Mouse (Mus musculus) MEL (cell line): ENCODE data around the gene St6galnac4. TPM values are rescaled to one million over a fixed set of nuclear protein-coding genes. Genes with fewer than 3 reads are reported as not detected.

ENCODE experiments used
- DNase-seq: peaks from one replicate; pipeline ENCODE4 v3.0.0; 2011; ENCODE audit warnings: low read depth, low spot score
- H3K27ac ChIP-seq: 2 replicates; pipeline ENCODE4 v1.5.1; 2012; ENCODE audit warnings: low read depth, mild to moderate bottlenecking, control low read depth, low read length, moderate library complexity; ENCODE audit not compliant: control insufficient read depth
- H3K27me3 ChIP-seq, 2 experiments: fragments of 150-350 bp in 1 of 2; sonication (generic) in 1 of 2; 2 replicates each; pipeline ENCODE4 v1.6.1; 2012; ENCODE audit warnings: low read length in 2 of 2, mild to moderate bottlenecking in 2 of 2, improper control_type of control experiment in 1 of 2, moderate library complexity in 1 of 2; ENCODE audit not compliant: insufficient read depth in 2 of 2, control insufficient read depth in 1 of 2
- H3K36me3 ChIP-seq, 2 experiments: 2 replicates each; pipeline ENCODE4 v1.6.1; 2012 to 2014; ENCODE audit warnings: low read length in 2 of 2, improper control_type of control experiment in 1 of 2, inconsistent platforms in 1 of 2, mild to moderate bottlenecking in 1 of 2; ENCODE audit not compliant: insufficient read depth in 2 of 2, control insufficient read depth in 1 of 2
- H3K4me1 ChIP-seq, 2 experiments: fragments of 150-350 bp in 1 of 2; sonication (generic) in 1 of 2; 2 replicates each; pipeline ENCODE4 v1.6.1; 2012; ENCODE audit warnings: low read length in 2 of 2, improper control_type of control experiment in 1 of 2, mild to moderate bottlenecking in 1 of 2; ENCODE audit not compliant: insufficient read depth in 2 of 2, control insufficient read depth in 1 of 2
- H3K4me3 ChIP-seq, 2 experiments: fragments of 150-350 bp in 1 of 2; sonication (generic) in 1 of 2; 2 replicates each; pipeline ENCODE4 v1.5.1; 2012; ENCODE audit warnings: low read depth in 2 of 2, low read length in 2 of 2, mild to moderate bottlenecking in 2 of 2, moderate library complexity in 2 of 2, control low read depth in 1 of 2, improper control_type of control experiment in 1 of 2; ENCODE audit not compliant: control insufficient read depth in 1 of 2, insufficient read depth in 1 of 2
- H3K79me2 ChIP-seq: 2 replicates; pipeline ENCODE4 v1.6.1; 2012; ENCODE audit warnings: mild to moderate bottlenecking, low read length, moderate library complexity; ENCODE audit not compliant: control insufficient read depth, poor library complexity, insufficient read depth
- H3K9ac ChIP-seq: 2 replicates; pipeline ENCODE4 v1.6.1; 2012; ENCODE audit warnings: low read depth, mild to moderate bottlenecking, control low read depth, low read length, moderate library complexity; ENCODE audit not compliant: control insufficient read depth, poor library complexity, severe bottlenecking
- H3K9me3 ChIP-seq: fragments of 150-350 bp; sonication (generic); replicated peaks from 2 replicates; pipeline ENCODE4 v1.6.1; 2012; ENCODE audit warnings: mild to moderate bottlenecking, low read length, improper control_type of control experiment, moderate library complexity; ENCODE audit not compliant: insufficient read depth
- BHLHE40 ChIP-seq: IDR thresholded peaks from 2 replicates; pipeline ENCODE4 v1.6.1; 2012; ENCODE audit warnings: low read depth, mild to moderate bottlenecking, inconsistent platforms, low read length, improper control_type of control experiment, borderline replicate concordance
- CHD2 ChIP-seq: IDR thresholded peaks from 2 replicates; pipeline ENCODE4 v1.6.1; 2011; ENCODE audit warnings: low read length, improper control_type of control experiment
- E2F4 ChIP-seq: IDR thresholded peaks from 2 replicates; pipeline ENCODE4 v1.6.1; 2011; ENCODE audit warnings: low read depth, low read length, improper control_type of control experiment, borderline replicate concordance
- ELF1 ChIP-seq: IDR thresholded peaks from 2 replicates; pipeline ENCODE4 v1.6.1; 2014; ENCODE audit warnings: low read depth, mild to moderate bottlenecking, inconsistent platforms, low read length, improper control_type of control experiment, moderate library complexity
- ETS1 ChIP-seq: IDR thresholded peaks from 2 replicates; pipeline ENCODE4 v1.6.1; 2012; ENCODE audit warnings: low read depth, mild to moderate bottlenecking, inconsistent platforms, low read length, improper control_type of control experiment, moderate library complexity
- GABPA ChIP-seq: IDR thresholded peaks from 2 replicates; pipeline ENCODE4 v1.6.1; 2012; ENCODE audit warnings: low read depth, mild to moderate bottlenecking, inconsistent platforms, low read length, improper control_type of control experiment, moderate library complexity
- GATA1 ChIP-seq: IDR thresholded peaks from 2 replicates; pipeline ENCODE4 v1.6.1; 2011; ENCODE audit warnings: low read depth, low read length, improper control_type of control experiment
- HCFC1 ChIP-seq: IDR thresholded peaks from 2 replicates; pipeline ENCODE4 v1.6.1; 2012; ENCODE audit warnings: low read depth, mild to moderate bottlenecking, inconsistent platforms, low read length, improper control_type of control experiment, moderate library complexity
- MAZ ChIP-seq: IDR thresholded peaks from 2 replicates; pipeline ENCODE4 v1.6.1; 2012; ENCODE audit warnings: low read depth, mild to moderate bottlenecking, inconsistent platforms, low read length, improper control_type of control experiment
- NRF1 ChIP-seq: IDR thresholded peaks from 2 replicates; pipeline ENCODE4 v1.6.1; 2014; ENCODE audit warnings: low read depth, mild to moderate bottlenecking, inconsistent platforms, low read length, improper control_type of control experiment, moderate library complexity; ENCODE audit not compliant: poor library complexity, insufficient read depth, severe bottlenecking
- TAL1 ChIP-seq: IDR thresholded peaks from 2 replicates; pipeline ENCODE4 v1.6.1; 2012; ENCODE audit warnings: mild to moderate bottlenecking, inconsistent platforms, low read length, moderate library complexity, mixed read lengths
- TBP ChIP-seq: IDR thresholded peaks from 2 replicates; pipeline ENCODE4 v1.8.0; 2011; ENCODE audit warnings: low read depth, low read length, improper control_type of control experiment
- TCF12 ChIP-seq: IDR thresholded peaks from 2 replicates; pipeline ENCODE4 v1.6.1; 2014; ENCODE audit warnings: low read depth, mild to moderate bottlenecking, inconsistent platforms, low read length, improper control_type of control experiment, moderate library complexity
- USF1 ChIP-seq: IDR thresholded peaks from 2 replicates; pipeline ENCODE4 v1.6.1; 2014; ENCODE audit warnings: low read depth, mild to moderate bottlenecking, inconsistent platforms, low read length, improper control_type of control experiment, moderate library complexity
- USF2 ChIP-seq, 2 experiments: IDR thresholded peaks; 2 replicates each; pipeline ENCODE4 v1.6.1; 2011 to 2012; ENCODE audit warnings: improper control_type of control experiment in 2 of 2, low read length in 2 of 2, borderline replicate concordance in 1 of 2, inconsistent platforms in 1 of 2, low read depth in 1 of 2, mild to moderate bottlenecking in 1 of 2; ENCODE audit not compliant: insufficient read depth in 1 of 2
- ZC3H11A ChIP-seq: IDR thresholded peaks from 2 replicates; pipeline ENCODE4 v1.6.1; 2012; ENCODE audit warnings: low read depth, mild to moderate bottlenecking, inconsistent platforms, low read length, improper control_type of control experiment
- ZMIZ1 ChIP-seq: IDR thresholded peaks from 2 replicates; pipeline ENCODE4 v1.6.1; 2012; ENCODE audit warnings: low read depth, mild to moderate bottlenecking, inconsistent platforms, low read length, improper control_type of control experiment, moderate library complexity
- polyA plus RNA-seq, 2 experiments: library from polyadenylated mRNA; stranded (reverse) in 1 of 2; unstranded in 1 of 2; fragments of >175 nt in 1 of 2; fragments of >200 nt in 1 of 2; gene quantifications; 2 replicates each; pipeline versions ENCODE4 v1.2.1 to v1.2.4; 2012; ENCODE audit warnings: low replicate concordance in 2 of 2, low read depth in 1 of 2; ENCODE audit not compliant: insufficient read length in 2 of 2, insufficient read depth in 1 of 2, missing spikeins in 1 of 2
- total RNA-seq: library from RNA; depleted of rRNA; stranded (reverse); fragments of 300-350 nt; gene quantifications from 2 replicates; pipeline ENCODE4 v1.2.3, GENCODE M21; 2012

Gene St6galnac4
- total and polyA plus RNA-seq, 3 experiments: 58.3 to 109 TPM; not detected in 1

GRCm38 (mm10) chr2:32644083-32644482 lies 57.2 kb downstream of the St6galnac4 start:
- Histone ChIP-seq H3K79me2 (no peaks in the 10 kb centered on the region), H3K9me3 (no peaks in the 10 kb centered on the region), H3K4me3 (no peak overlapping the region), H3K9ac (no peak overlapping the region), H3K36me3 (no peaks in the 10 kb centered on the region), H3K27me3 (no peaks in the 10 kb centered on the region), H3K27ac (no peak overlapping the region), H3K4me1 (0 out of 4 replicates have a peak, but pooled peaks cover 0 to 4% of the 10 kb centered on the region in 2 experiments)
- no peak for DNase-seq
- TF ChIP-seq E2F4 (no peak), TBP (no peak), ZMIZ1 (no peak), GABPA (no peak), USF1 (no peak), MAZ (no peak), ELF1 (no peak), HCFC1 (no peak), ZC3H11A (no peak), GATA1 (no peak), NRF1 (no peak), ETS1 (no peak)

GRCm38 (mm10) chr2:32644799-32645475 lies 58.0 kb downstream of the St6galnac4 start:
- H3K27ac ChIP-seq: no peak overlapping the region
- TF ChIP-seq NRF1 (no peak), TCF12 (no peak), USF2 (IDR thresholded peaks at IDR 0.05; ENCODE audit: borderline replicate concordance in 1 of 2, insufficient read depth in 1 of 2, low read depth in 1 of 2, low read length in 2 of 2) (no peak), BHLHE40 (no peak), CHD2 (no peak), TAL1 (no peak), GABPA (no peak)
- DNase-seq: no peak
- no peaks in the 10 kb centered on the region for H3K9me3 ChIP-seq
- H3K9ac ChIP-seq: no peak overlapping the region
- no peak overlapping the region for H3K4me3 ChIP-seq
- no peaks in the 10 kb centered on the region for H3K36me3 ChIP-seq
- no peaks in the 10 kb centered on the region for H3K27me3 ChIP-seq
- 0 out of 4 replicates have a peak, but pooled peaks cover 0 to 4% of the 10 kb centered on the region in 2 experiments for H3K4me1 ChIP-seq
- H3K79me2 ChIP-seq: no peaks in the 10 kb centered on the region
